Mouse (Mus musculus) ES-Bruce4 (cell line): ENCODE measurements around the gene Fblim1.

Experiments
- CTCF ChIP-seq: IDR thresholded peaks from one replicate; pipeline ENCODE4 v1.8.1; 2011; ENCODE audit warnings: low read depth, low read length
- EP300 ChIP-seq: IDR thresholded peaks from 2 replicates; pipeline ENCODE4 v1.6.1; 2011; ENCODE audit warnings: low read depth, low read length; ENCODE audit not compliant: insufficient read depth
- POLR2A ChIP-seq: IDR thresholded peaks from one replicate; pipeline ENCODE4 v1.8.1; 2011; ENCODE audit warnings: low read length; ENCODE audit not compliant: insufficient read depth

GRCm38 (mm10) chr4:141653044-141653443, 47.1 kb upstream of the Fblim1 start:
- no peak for TF ChIP-seq CTCF
- no peak for TF ChIP-seq EP300
- no peak for TF ChIP-seq POLR2A
